Mouse (Mus musculus) heart, postnatal 0 days (tissue): ENCODE data around the gene Zdhhc19.

ENCODE experiments used
- CTCF ChIP-seq: IDR thresholded peaks from 2 replicates; pipeline ENCODE4 v1.5.1; 2016; ENCODE audit warnings: antibody characterized with exemption, control low read depth, low read depth
- EP300 ChIP-seq: IDR thresholded peaks from 2 replicates; pipeline ENCODE4 v1.6.1; 2016; ENCODE audit warnings: antibody characterized with exemption, low read depth

DNA sequence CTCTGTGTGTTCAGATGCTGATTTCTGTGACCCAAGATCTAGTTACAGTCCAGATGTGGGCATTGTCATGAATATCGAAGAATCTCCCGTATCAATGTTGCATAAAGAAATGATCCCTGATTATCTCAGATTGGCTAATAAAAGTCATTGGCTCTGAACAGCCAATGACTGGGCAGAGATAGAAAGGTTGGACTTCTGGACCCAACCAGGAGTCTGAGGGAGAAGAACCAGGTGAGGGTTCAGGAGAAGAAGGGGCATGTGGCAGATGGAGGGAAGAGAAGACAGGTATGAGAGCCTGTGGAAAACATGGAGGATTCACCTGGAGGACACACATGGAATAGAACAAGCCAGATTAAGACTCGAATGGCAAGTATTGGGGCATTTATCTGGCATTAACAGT is 92.5 kb downstream of the Zdhhc19 start:
- no peak for TF ChIP-seq CTCF
- no peak for TF ChIP-seq EP300
